Mouse (Mus musculus) liver, embryonic 14.5 days (tissue): ENCODE measurements around the gene Cacng8.

Experiments used
- CTCF ChIP-seq: IDR thresholded peaks from 2 replicates; pipeline ENCODE4 v1.5.1; 2016; ENCODE audit warnings: antibody characterized with exemption, low read depth, control low read depth
- EP300 ChIP-seq: IDR thresholded peaks from 2 replicates; pipeline ENCODE4 v1.6.1; 2016; ENCODE audit warnings: antibody characterized with exemption, low read depth

DNA sequence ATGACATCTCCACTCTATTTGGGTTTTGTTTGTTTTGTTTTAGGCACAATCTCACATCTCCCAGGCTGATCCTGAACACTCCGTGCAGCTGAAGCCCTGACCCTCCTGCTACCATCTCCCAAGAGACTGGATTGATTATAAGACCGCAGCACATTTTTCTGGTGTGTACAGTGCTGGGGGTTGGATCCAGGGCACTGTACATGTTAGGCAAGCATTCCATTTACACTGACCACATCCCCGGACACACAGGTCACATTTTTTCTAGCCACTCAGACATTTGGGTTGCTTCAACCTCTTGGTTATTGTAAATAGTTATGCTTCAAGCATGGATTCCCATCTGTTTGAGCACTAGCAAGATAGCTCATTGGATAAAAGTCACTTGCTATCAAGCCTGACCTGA is 56.1 kb downstream of the Cacng8 start:
- no peak for TF ChIP-seq CTCF
- TF ChIP-seq EP300, result no peak
